Mouse (Mus musculus) G1E (cell line): ENCODE measurements around the gene Wnt6. TPM values are rescaled to one million over a fixed set of nuclear protein-coding genes. Genes with fewer than 3 reads are reported as not detected.

ENCODE experiments used
- ATAC-seq: 2 replicates; pipeline ENCODE4 v1.8.0; 2016; ENCODE audit warnings: mild to moderate bottlenecking; ENCODE audit not compliant: insufficient number of reproducible peaks, poor library complexity, low FRiP score, severe bottlenecking; ENCODE audit errors: extremely low read depth
- DNase-seq: peaks from one replicate; pipeline ENCODE4 v3.0.0; 2012; ENCODE audit warnings: low spot score
- H3K27me3 ChIP-seq: 2 replicates; pipeline ENCODE4 v1.6.1; 2012; ENCODE audit warnings: mild to moderate bottlenecking, low read length, inconsistent platforms; ENCODE audit not compliant: insufficient read depth
- H3K36me3 ChIP-seq: replicated peaks from 2 replicates; pipeline ENCODE3; 2012; ENCODE audit warnings: mild to moderate bottlenecking, inconsistent platforms
- H3K4me1 ChIP-seq: 2 replicates; pipeline ENCODE4 v1.6.1; 2012; ENCODE audit warnings: low read depth, low read length, inconsistent platforms, mixed read lengths; ENCODE audit not compliant: insufficient read depth
- H3K4me3 ChIP-seq: 2 replicates; pipeline ENCODE4 v1.5.1; 2012; ENCODE audit warnings: low read depth, mild to moderate bottlenecking, inconsistent platforms, low read length, moderate library complexity, mixed read lengths
- H3K9me3 ChIP-seq: replicated peaks from 2 replicates; pipeline ENCODE4 v1.6.1; 2012; ENCODE audit warnings: inconsistent platforms
- CTCF ChIP-seq: IDR thresholded peaks from 2 replicates; pipeline ENCODE4 v1.5.1; 2012; ENCODE audit warnings: low read depth, low read length, inconsistent platforms, mixed read lengths
- GATA1 ChIP-seq: IDR thresholded peaks from 2 replicates; pipeline ENCODE4 v1.6.1; 2012; ENCODE audit warnings: borderline replicate concordance, low read length, inconsistent platforms, mixed read lengths
- GATA2 ChIP-seq: IDR thresholded peaks from 2 replicates; pipeline ENCODE4 v1.6.1; 2012; ENCODE audit warnings: low read depth, low read length, inconsistent platforms, borderline replicate concordance
- POLR2AphosphoS5 ChIP-seq: IDR thresholded peaks from 2 replicates; pipeline ENCODE4 v1.6.1; 2012; ENCODE audit warnings: low read depth, low read length, inconsistent platforms; ENCODE audit not compliant: insufficient replicate concordance
- TAL1 ChIP-seq: conservative IDR thresholded peaks from 2 replicates; pipeline ENCODE4 v1.6.1; 2012; ENCODE audit warnings: low read depth, low read length, inconsistent platforms, mixed read lengths
- polyA plus RNA-seq: library from polyadenylated mRNA; stranded (reverse); fragments of >175 nt; gene quantifications from 2 replicates; pipeline ENCODE4 v1.2.3, GENCODE M21; 2012
- total RNA-seq, 2 experiments: library from RNA; stranded (forward) in 1 of 2; stranded (reverse) in 1 of 2; fragments of 200-1000 nt in 1 of 2; fragments of >200 nt in 1 of 2; fragmentation: Nextera tagmentation in 1 of 2; gene quantifications; 2 replicates each; pipeline ENCODE4 v1.2.3; 2014 to 2017

Gene Wnt6
- total and polyA plus RNA-seq, 3 experiments: not detected

GRCm38 (mm10) chr1:74794487-74795144, 22.9 kb downstream of the Wnt6 start:
- DNase-seq (no peak), ATAC-seq (no peak)
- Histone ChIP-seq H3K27me3 (peaks cover 44% of the 10 kb centered on the region), H3K36me3 (no peaks in the 10 kb centered on the region), H3K9me3 (no peaks in the 10 kb centered on the region), H3K4me3 (no peak overlapping the region; the same call in 1 of the 2 replicates), H3K4me1 (peaks cover 6% of the 10 kb centered on the region; the same call in 1 of the 2 replicates)
- TF ChIP-seq TAL1: no peak
- no peak for TF ChIP-seq GATA2
- no peak for TF ChIP-seq CTCF
- TF ChIP-seq POLR2AphosphoS5: no peak
- no peak for TF ChIP-seq GATA1

DNA sequence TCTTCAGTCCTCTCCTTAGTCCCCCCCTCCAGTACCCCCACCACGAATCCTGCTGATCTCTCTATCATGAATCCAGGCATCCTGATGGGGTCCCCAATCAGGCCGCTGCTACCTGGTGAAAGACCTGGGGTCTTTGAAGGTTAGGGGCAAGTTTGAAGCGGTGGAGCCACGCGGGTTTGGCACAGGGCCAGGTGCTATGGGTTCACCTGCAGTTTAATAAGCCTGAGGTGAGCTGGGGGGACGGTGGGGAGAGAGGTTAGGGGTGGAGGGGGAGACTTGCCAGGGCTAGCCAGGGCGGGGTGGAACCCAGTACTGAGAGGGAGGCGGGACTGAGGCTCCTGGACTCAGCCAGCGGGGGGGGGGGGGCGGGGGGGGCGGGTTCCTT, 23.4 kb downstream of the Wnt6 start:
- H3K9me3 ChIP-seq: no peaks in the 10 kb centered on the region
- DNase-seq: no peak
- H3K4me1 ChIP-seq: peaks cover 6% of the 10 kb centered on the region; the same call in 1 of the 2 replicates
- H3K4me3 ChIP-seq: no peak overlapping the region
- ATAC-seq: no peak
- peaks cover 41% of the 10 kb centered on the region for H3K27me3 ChIP-seq
- TF ChIP-seq GATA2: no peak
- TF ChIP-seq TAL1: no peak
- TF ChIP-seq POLR2AphosphoS5: no peak
- TF ChIP-seq CTCF: no peak
- no peak for TF ChIP-seq GATA1
- no peaks in the 10 kb centered on the region for H3K36me3 ChIP-seq

- H3K4me1 ChIP-seq: peaks cover 6% of the 10 kb centered on the region; the same call in 1 of the 2 replicates
- DNase-seq: no peak
- H3K9me3 ChIP-seq: no peaks in the 10 kb centered on the region
- TF ChIP-seq GATA2 (no peak), POLR2AphosphoS5 (no peak), CTCF (no peak), GATA1 (no peak), TAL1 (no peak)
- H3K36me3 ChIP-seq: no peaks in the 10 kb centered on the region
- no peak for ATAC-seq
- peaks cover 49% of the 10 kb centered on the region for H3K27me3 ChIP-seq
- H3K4me3 ChIP-seq: no peak overlapping the region
These were observed 25.8 kb downstream of the Wnt6 start for GRCm38 (mm10) chr1:74797459-74797858.

DNA sequence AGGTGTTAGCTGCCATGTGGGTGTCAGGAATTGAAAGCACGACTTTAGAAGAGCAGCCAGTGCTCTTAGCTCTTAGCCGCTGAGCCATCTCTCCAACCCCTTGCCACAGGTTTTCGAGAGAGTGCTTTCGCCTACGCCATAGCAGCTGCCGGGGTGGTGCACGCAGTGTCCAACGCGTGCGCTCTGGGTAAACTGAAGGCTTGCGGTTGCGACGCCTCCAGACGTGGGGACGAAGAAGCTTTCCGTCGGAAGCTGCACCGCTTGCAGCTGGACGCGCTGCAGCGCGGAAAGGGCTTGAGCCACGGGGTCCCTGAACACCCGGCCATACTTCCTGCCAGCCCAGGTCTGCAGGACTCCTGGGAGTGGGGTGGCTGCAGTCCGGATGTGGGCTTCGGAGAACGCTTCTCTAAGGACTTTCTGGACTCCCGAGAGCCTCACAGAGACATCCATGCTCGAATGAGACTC, 28.8 kb downstream of the Wnt6 start:
- H3K27me3 ChIP-seq: peaks cover 54% of the 10 kb centered on the region
- no peak for ATAC-seq
- TF ChIP-seq GATA1: no peak
- H3K4me1 ChIP-seq: no peaks in the 10 kb centered on the region; the same call in 1 of the 2 replicates
- H3K36me3 ChIP-seq: no peaks in the 10 kb centered on the region
- no peak overlapping the region for H3K4me3 ChIP-seq
- DNase-seq: no peak
- no peaks in the 10 kb centered on the region for H3K9me3 ChIP-seq

GRCm38 (mm10) chr1:74801631-74802140, 30.0 kb downstream of the Wnt6 start:
- Histone ChIP-seq H3K9me3 (no peaks in the 10 kb centered on the region), H3K4me3 (no peak overlapping the region), H3K4me1 (no peaks in the 10 kb centered on the region; the same call in 1 of the 2 replicates), H3K36me3 (no peaks in the 10 kb centered on the region), H3K27me3 (peaks cover 59% of the 10 kb centered on the region)
- no peak for TF ChIP-seq GATA2
- TF ChIP-seq CTCF: no peak
- TF ChIP-seq POLR2AphosphoS5: no peak
- no peak for TF ChIP-seq TAL1
- TF ChIP-seq GATA1: no peak
- DNase-seq (no peak), ATAC-seq (no peak)

DNA sequence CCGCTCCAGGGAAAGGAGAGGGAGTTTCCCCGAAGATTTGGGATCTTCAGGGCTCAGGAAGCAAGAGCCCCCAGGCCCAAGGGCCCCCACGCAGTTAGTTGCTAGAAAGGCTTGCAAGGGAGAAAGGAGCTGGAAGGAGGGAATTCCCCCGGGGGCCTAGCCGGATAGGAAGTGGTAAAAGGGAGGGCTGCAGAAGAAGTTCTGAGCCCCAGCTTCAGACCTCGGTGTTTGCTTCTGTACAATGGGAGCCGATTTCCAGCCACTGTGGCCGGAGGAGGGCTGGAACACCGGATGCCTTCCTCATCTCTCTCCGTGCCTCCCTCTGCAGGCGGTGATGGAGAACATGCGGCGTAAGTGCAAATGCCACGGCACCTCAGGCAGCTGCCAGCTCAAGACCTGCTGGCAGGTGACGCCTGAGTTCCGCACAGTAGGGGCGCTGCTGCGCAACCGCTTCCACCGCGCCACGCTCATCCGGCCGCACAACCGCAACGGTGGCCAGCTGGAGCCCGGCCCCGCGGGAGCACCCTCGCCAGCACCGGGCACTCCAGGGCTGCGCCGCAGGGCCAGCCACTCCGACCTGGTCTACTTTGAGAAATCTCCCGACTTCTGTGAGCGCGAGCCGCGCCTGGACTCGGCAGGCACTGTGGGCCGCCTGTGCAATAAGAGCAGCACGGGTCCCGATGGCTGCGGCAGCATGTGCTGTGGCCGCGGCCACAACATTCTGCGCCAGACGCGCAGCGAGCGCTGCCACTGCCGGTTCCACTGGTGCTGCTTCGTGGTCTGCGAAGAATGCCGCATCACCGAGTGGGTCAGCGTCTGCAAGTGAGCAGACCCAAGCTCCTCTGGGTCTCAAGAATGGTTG, 31.3 kb downstream of the Wnt6 start:
- DNase-seq: no peak
- no peaks in the 10 kb centered on the region for H3K36me3 ChIP-seq
- peaks cover 65% of the 10 kb centered on the region for H3K27me3 ChIP-seq
- no peak for ATAC-seq
- no peaks in the 10 kb centered on the region for H3K9me3 ChIP-seq
- H3K4me1 ChIP-seq: peaks cover 2% of the 10 kb centered on the region
- TF ChIP-seq GATA2: no peak
- TF ChIP-seq TAL1: no peak
- no peak for TF ChIP-seq GATA1
- no peak for TF ChIP-seq POLR2AphosphoS5
- no peak for TF ChIP-seq CTCF
- H3K4me3 ChIP-seq: peak overlapping the region; percentile 3; the same call in 1 of the 2 replicates
